Mouse (Mus musculus) kidney, adult 11 months (tissue): ENCODE data around the gene Pwwp2b.

ENCODE experiments used
- DNase-seq: peaks from one replicate; pipeline ENCODE4 v3.0.0; 2022

The Pwwp2b gene

DNA sequence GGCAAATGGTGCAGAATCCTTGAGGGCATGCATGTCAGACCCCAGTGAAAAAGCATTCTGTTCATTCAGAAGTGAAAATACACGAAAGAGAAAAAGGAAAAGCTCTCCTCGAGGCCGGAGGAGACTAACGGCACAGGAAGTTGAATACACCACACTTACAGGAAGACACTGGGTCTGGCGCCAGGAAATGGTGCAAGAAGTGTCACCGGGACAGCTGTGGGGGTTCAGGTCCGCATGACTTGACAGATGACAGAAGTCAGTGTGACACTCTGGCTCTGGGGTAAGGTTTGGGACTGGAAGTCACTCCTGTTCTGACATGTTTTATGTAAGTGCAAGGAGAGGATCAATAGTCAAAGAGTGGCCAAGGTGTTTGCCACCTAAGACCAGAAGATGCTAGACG, 23.6 kb upstream of the Pwwp2b start:
- DNase-seq: no peak

DNA sequence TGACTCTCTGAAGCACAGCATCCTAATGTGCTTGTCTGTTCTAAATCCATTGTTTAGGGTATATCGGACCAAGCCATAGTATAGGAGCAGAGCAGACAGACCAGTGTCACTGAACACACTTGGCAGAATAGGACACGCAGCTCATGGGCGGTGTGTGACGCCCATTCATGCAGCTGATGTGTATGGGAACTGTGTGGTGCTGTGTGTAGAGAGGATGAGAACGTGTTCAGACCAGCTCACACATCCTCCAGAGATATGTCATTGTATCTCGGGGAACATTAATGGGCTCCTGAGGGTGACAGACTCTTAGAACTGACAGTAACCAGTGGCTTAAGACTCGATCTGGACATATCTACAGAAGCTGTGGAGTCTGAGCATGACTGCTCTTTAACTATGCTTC, 21.9 kb upstream of the Pwwp2b start:
- DNase-seq: no peak

GRCm38 (mm10) chr7:139228447-139229171, 19.7 kb upstream of the Pwwp2b start:
- DNase-seq: no peak

DNA sequence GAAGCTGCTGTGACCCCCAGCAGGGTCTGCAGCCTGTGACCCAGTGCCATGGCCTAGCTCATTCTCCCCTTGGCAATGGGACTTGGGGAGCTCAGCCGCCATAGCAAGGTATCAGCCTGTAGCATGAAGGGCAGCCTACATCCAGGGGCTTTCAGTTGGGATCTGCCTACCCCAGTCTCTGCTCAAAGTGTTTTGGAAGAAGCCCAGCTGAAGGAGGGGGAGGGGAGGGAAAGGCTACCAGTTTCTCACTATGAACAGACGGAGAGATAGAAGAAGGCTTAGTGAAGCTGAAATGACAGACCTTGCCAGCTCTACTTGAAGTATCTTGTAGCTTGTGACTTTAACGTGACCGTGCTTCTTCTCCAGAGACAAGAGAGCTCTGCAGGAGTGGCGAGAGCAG, 18.4 kb upstream of the Pwwp2b start:
- DNase-seq: no peak

DNA sequence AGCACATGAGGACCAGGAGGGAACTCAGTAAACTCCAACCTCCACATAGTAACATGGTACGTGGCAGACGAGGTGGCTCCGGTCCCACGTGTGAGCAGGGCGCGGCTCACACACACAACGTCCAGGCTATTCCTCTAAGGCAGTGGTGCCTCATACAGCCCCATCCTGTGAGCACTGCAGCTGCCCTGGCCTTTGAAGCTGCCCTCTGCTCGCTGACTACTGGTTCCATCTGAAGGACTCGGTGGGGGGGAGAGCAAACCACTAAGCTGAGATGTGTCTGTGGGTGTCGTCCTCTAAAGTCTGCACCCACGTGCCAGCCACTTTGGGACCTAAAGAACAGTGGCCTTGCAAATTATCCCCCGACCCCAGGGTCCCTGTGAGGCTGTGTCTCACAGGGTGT, 18.0 kb upstream of the Pwwp2b start:
- no peak for DNase-seq

DNA sequence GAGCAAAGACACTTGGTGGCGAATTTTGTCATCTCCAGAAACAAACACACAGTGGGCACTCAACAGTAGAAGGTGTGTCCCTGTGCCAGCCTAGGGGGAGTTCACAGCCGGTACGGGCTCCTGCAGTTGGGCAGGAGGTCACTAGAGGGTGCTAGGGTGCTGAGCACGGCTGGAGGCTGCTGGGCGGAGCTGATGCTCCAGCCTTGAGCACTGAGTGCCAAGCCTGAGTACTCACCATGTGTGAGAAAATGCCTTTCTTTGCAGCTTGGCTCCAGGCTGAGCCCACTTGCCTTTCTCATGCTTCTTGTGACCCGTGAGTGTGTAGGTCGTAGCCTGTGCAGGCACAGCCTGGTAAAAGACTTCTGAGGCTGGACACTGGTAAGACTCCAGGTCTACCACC, 14.6 kb upstream of the Pwwp2b start:
- DNase-seq: peak; percentile 80

DNA sequence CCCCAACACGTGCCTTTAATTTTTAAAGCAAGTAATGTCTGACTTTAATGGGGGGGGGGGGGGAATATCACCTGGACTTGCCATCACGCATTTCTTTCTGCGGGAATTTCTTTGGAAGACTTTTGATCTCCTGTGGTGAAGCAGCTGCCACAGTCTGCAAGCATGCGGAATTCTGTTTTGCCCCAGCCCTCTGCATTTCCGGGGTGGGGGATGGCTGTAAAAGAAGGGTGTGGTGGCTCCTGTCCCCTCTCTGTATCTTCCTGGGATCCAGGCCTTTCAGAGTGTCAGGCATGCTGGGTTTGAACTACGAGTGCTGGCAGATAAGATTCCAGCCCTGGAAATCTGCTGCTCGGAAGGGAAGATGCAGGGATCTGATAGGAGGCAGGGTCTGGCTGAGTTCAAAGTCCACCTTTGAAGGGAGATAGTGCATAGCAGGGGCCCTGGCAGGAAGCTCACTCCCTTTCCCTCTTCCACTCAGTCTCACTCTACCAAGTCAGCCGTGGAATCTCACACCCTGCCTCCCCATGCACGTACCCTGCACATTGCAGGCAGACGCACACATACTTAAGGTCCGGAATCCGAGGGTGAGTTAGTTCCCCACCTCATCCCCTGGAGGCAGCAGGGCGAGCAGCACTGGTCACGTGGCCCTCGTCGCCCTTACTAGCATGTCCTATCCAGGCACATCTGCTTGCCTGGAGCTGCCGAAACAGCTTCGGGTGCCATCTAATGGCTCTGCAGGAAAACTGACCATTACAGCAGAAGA, 13.7 kb upstream of the Pwwp2b start:
- DNase-seq: peak; percentile 58

GRCm38 (mm10) chr7:139235651-139236358, 12.5 kb upstream of the Pwwp2b start:
- DNase-seq: no peak

- DNase-seq: no peak
Measured at GRCm38 (mm10) chr7:139239432-139239831, 8.8 kb upstream of the Pwwp2b start.

- DNase-seq: no peak
Measured at GRCm38 (mm10) chr7:139246086-139246485, 2.2 kb upstream of the Pwwp2b start.

GRCm38 (mm10) chr7:139246931-139247880, 1.1 kb upstream of the Pwwp2b start:
- DNase-seq: peak; percentile 60

DNA sequence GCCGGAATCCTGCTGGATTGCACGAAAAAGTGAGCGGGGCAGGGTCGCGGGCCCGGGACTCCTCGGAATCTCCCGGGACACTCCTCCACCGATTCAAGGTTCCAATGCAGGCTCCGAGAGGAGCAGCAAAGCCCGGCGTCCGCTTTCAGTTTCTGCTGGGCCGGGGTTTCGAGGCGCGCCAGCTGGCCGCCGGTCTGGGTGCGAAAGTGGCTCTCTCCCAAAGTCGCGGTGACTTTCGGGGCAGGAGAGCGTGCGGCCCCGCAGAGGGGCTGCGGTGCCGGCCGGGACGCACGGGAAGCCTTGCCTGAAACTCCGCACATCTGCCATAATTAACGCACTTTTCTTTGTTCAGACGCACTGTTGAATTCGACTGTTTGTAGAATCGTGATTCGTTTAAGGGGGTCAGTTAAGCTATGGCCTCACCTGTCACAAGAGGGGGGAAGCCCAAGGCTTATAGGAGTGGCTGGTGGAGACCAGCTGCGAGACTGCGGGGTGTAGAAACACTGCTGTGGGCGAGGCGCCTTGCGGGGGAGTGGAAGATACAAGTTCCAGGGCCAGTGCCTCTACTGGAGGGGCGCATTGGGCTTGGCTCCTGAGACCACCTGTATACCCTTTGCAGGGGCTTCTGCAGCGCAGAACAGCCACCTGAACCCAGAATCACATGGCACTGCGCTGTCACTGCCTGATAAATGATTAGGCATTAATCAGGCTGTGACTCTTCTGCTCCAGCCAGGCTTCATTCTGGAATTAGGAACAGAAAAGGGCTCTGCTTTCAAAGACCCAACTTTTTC, 528 bp downstream of the Pwwp2b start:
- no peak for DNase-seq

GRCm38 (mm10) chr7:139249406-139250210, 1.3 kb downstream of the Pwwp2b start:
- no peak for DNase-seq

GRCm38 (mm10) chr7:139251881-139252301, 3.6 kb downstream of the Pwwp2b start:
- peak; percentile 67 for DNase-seq

DNA sequence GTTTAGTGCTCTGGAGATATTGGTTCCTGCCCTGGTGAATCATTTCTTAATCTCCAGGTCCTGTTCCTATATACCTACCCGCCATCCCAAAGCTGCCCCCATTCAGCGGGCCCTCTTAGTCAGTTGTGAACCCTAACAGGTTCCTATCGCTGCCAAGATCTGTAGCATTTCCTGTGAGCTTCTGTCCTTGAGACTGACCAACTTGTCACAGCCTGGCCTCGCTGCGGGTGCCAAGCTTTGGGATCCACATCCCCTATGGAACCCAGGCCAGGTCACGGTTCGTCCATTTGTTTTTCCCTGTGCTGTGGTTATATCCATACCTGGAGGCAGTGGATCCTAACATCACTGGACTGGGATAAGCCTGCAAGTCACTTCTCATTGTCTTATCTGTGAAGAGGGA, 4.3 kb downstream of the Pwwp2b start:
- DNase-seq: no peak

DNA sequence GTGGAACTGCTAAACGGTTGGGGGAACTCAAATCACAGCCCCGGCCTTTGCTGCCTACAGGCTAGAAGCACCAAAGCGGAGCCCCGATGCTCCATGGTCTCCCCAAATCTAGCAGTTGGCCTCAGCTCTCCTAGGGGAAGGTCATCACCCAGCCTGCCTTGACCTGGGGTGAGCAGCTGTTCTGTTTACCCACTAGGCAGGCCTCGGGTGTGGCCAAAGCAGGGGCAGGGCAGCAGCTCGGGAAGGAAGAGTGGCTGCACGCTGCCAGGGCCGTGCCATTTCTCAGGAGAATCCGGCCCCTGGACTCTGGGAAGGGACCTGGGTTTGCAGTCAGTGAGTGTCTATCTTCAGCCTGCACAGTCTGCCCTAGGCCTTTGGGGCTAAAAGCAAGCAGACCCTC, 4.7 kb downstream of the Pwwp2b start:
- no peak for DNase-seq

DNA sequence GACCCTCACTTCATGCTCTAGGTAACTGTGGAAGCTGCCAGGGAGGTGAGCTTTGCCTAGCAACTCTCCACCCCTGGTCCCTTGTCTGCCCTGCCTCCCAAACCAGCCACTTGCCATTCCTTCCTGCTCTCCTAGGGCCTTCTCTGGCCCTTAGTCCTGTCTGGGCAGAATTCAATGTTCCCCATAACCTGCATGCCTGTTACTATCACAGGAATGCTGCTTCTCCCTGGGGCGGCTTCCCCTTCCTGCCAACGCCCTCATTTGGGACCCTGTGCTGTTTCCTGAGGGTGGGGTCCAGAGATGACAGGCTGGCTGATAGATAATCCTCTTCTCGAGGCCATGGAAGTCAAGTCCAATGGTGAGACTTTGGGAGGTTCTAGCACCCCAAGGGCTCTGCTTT, 5.2 kb downstream of the Pwwp2b start:
- no peak for DNase-seq

- DNase-seq: no peak
Measured at GRCm38 (mm10) chr7:139254626-139255025, 6.3 kb downstream of the Pwwp2b start.

- DNase-seq: peak; percentile 85
Measured at GRCm38 (mm10) chr7:139257752-139258542, 9.7 kb downstream of the Pwwp2b start.

- DNase-seq: no peak
Measured at GRCm38 (mm10) chr7:139264337-139264736, 16.1 kb downstream of the Pwwp2b start.
